Mouse (Mus musculus) heart, adult 9 months (tissue): ENCODE results near the gene Timp2.
"Not testable (repeated sequence)": the region's sequence is repeated elsewhere in the genome, so short reads cannot be mapped to it uniquely, and the experiment has no call there.

Experiments used
- DNase-seq, 2 experiments: peaks; one replicate each; pipeline ENCODE4 v3.0.0; 2022; ENCODE audit warnings: low spot score in 2 of 2

The Timp2 gene

DNA sequence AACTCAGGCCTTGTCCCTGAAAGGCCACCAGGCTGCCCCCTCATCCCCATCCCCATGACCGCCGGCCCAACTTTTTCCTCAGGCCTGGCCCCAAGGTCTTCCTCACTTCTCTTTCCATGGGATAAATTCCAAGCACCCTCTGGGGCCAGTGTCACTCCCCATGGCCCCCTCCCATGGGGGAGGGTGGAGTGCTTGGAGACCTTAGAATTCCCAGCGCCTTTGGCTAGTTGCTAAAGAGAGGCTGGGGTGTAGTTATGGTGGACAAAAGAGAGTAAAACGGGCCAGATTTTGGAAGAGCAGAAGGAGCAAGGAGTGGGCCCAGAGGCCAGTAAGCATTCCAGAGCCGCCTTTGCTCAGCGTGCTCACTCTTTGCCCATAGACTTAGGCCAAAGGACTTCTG is at the start of gene Timp2:
Timp2 (minus strand) TSS at position 101 of the 400 bp plus-strand sequence.
- DNase-seq = no peak

DNA sequence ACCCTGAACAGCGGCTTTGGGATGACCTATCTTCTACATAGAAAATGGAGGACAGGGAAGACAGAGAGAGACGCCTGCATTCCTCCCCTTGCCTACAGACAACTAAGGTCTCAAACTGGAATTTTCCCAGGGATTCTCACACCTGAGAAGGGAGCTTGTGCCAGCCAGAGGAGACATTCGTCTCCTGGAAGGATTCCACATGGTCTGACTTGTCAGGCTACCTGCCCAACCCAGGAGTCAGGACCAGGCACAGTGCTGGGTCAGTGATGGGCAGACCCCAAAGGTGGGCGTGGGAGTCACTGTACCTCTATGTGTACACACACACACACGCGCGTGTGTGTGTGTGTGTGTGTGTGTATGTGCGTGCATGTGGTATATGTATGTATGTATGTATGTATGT is 49.8 kb upstream of the Timp2 start:
- DNase-seq = no peak

DNA sequence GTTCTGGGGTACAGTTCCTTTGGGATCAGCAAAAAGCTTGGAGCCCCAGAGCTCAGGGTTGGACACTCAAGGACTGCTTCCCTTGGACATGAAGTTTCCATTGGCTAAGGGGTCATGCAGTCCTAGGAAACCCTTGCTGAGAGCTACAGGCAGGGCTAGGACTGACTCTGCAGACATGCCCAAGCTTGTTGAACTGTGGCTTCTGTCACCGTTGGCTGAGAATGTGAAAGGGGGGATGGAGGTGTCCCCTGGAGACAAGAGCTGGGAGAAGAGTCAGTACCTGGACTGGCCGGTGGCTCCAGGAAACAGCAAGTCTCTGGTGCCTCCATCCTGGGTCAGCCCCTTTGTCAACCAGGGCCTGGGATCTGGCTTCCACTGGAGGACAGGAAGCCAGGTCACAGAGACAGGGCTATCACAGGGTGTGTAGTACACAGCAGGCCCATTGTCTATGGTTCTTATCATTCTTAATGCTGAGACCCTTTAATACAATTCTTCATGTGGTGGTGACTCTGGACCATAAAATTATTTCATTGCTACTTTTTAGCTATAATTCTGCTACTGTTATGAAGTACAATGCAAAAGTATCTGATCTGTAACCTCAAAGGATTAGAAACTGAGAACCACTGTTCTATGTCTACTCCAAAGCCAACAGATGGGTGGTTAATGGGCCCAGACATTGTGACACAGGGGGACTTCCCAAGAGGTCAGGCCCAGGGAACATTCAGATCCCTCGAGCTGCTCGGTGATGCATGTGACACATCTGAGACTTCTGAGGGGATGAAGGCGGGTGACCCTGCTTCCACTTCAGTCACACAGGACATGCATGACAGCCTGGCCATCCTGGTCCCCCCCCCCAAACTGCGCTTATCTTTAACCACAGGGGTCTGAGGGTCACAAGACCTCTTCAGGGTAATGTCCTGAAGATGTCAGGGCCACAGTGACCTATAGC is 48.7 kb upstream of the Timp2 start:
- no peak for DNase-seq

DNA sequence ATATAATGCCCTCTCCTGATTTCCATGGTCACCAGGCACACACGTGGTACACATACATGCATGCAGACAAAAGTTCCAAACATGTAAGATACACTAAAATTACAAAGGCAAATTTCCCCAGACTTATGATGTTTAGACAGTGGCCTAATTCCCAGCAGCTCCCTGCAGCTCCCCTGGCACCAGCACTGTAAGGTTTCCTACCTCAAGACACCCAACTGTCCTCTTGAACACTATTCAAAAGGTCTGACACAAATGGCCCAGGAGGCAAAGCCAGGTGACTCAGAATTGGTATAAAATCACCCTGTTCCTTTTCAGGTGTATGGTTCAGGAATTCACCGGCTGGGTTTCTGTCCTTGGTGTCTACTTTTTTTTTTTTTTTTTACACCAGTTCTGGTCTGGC is 47.6 kb upstream of the Timp2 start:
- no peak for DNase-seq

DNA sequence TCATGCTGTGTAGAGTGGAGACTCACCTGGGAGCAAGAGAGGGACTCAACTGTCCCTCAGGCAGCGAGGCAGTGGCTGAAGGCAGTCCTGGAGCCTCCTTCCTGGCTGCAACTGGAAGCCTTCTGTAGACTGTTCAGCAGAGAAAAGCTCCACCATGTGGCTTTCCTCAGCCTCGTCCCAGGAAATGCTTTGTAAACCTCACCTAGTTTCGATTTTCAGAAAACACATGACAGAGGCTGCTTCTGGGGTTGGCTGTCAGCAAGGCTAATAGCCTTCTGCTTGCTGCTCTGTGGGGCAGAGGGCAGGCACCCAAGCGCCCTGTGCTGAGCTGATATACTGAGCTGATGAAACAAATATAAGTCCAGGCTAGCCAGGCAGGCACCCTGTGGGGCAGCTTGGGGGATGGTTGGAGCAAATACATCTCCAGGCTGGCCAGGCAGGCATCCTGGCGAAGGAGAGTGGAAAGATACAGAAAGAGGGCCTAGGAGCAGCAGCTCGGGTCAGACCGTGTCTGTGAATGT is 46.3 kb upstream of the Timp2 start, which contains the start of gene Lgals3bp:
Lgals3bp (minus strand) TSS at position 333 of the 521 bp plus-strand sequence.
- peak; percentile 81 to 85 for DNase-seq

DNA sequence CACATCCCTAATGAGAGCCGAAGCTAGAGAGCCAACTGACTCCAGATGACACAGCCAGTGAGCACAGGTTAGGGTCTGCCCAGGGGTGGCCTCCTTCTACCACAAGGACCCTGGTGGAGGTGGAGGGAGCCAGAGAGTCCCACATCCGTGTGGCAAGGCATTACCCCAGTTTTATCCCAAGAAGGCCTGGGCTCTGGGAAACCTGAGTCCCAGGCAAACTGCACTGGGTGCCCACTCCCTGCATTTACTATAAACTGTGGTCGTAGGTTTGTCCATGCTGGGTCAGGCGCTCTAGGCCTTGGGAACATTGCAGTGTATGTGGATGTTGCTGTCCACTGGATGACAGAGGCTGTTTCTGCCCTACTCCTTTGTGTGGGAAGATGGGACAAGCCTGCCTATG is 45.7 kb upstream of the Timp2 start:
- no peak for DNase-seq

DNA sequence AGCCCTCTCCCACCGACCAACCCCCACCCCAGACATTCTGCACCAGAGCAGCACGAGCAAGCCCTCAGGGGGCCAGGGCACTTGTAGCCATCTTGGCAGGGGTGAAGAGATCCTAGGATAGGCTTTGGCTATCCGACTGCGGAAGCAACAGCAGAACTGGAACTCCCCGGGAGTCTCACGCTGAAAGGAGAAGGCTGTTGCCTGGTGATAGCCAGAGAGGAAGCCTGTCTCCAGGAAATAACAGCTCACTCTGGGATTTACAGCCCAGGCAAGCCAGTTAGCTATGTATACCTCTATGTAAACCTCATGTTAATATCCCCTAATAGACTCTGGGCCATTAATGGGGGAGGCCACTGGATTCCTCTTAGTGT is 45.0 kb upstream of the Timp2 start:
- DNase-seq = peak; percentile 50 to 79

DNA sequence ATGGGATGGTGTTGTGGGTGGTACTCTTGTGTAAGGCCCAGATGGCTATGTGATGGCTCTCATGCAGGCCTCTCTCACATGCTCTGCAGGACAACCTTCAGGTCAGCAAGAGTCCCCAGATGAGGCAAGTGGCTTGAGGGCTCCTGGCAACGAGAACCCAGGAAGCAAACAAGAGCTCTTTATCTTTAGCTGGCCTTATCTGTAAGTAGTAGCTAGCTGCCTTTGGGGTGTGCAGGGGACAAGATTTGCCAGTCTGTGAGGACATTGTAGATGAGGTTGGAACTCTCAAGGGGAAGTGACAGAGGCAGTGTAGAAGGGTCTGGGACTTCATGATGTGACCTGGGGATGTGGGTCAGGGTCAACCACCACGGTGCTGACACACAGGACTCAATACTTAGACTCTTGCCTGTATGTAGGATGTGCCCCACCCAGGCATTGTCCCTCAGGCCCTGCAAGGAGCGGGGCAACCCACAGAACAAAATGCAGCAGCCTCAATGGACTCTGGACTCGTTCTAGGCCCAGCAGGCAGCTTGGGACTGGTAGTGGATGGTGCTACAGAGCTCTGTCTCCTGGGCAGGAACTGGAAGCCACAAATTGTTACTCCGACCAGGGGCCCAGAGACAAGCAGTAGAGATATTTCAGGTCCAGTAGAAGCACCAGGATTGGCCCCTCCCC is 44.5 kb upstream of the Timp2 start:
- DNase-seq = no peak

DNA sequence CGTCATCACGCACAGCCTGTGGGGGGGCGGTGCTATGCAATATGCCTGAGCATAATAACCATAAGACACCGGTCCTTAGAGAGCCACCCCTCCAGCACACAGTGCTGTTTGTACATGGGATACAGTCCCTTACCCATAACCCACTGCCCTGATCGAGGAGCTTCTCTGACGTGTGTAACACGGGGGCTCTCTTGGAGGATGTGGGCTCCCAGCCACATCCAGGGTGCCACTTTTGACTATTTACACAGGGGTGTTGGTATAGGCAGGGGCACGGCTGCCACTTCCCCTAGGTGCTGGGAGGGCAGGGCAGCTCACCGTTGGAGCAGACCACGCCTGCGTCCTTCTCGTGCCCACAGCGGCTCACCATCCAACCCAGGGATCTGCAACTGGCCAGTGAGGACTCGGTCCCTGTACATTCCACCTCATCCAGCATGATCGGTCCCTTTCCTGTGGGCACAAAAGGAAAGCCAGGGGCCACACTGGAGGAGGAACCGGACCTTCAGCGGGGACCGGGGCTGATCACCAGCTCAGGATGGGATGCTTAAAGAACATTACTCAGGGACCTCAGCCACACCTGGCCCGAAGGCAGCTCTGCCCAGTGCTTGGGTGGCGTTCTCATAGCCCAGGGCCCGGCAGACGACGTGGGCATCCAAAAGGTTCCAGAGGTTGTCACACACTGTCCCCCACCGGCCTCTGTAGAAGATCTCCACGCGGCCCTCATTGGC is 42.4 kb upstream of the Timp2 start:
- no peak for DNase-seq

DNA sequence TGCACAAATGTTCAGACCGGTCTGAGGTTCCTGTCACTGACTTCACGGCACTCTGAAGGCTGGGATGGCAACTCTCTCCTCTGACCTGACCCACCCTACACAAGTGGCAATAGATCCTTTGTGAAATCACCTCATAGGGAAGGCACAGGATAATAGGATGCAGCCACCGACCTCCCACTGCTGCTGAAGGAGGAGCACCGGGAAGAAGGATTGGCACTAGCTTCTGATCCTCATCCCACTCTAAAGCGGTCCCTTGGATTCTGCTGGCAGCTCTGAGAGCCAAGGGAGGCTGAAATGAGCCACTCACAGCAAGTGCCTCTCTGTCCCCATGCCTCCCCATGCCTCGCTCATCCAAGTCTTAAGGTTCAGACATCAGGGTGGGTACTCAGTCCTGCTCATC is 39.0 kb upstream of the Timp2 start:
- no peak for DNase-seq

DNA sequence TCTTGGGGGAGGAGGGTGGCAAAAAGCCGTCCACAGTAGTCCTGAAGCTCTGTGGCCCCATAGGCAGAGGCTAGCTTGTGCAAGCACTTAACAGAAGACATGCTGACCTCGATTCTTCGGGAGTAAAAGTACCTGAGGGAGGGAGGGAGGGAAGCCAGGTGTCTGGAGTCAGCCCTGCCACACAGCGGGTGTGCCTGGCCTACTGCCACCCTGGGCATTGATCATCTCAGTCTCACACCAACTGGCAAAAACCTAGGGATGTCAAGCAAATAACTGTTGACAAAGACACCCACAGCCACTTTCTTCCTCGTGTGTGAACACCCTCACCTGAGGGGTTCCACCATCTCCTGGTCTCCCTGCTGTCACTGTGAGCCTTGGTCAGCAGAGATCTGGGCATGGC is 38.5 kb upstream of the Timp2 start:
- DNase-seq = no peak

DNA sequence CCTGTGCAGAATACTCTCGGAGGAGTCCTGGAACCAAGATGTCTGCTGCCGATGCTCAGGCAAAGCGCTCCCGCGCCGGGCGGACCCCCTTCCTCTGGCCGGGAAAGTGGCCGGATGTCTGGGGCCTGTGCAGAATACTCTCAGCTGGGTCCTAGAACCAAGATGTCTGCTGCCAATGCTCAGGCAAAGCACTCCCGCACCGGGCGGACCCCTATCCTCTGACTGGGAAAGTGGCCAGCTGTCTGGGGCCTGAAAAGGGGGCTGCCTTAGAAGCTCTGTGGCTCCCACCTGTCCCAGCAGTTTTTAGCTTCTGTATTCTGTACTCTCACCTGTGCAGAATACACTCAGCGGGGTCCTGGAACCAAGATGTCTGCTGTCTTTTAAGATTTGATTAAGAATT is 32.3 kb upstream of the Timp2 start:
- not testable (repeated sequence) for DNase-seq

DNA sequence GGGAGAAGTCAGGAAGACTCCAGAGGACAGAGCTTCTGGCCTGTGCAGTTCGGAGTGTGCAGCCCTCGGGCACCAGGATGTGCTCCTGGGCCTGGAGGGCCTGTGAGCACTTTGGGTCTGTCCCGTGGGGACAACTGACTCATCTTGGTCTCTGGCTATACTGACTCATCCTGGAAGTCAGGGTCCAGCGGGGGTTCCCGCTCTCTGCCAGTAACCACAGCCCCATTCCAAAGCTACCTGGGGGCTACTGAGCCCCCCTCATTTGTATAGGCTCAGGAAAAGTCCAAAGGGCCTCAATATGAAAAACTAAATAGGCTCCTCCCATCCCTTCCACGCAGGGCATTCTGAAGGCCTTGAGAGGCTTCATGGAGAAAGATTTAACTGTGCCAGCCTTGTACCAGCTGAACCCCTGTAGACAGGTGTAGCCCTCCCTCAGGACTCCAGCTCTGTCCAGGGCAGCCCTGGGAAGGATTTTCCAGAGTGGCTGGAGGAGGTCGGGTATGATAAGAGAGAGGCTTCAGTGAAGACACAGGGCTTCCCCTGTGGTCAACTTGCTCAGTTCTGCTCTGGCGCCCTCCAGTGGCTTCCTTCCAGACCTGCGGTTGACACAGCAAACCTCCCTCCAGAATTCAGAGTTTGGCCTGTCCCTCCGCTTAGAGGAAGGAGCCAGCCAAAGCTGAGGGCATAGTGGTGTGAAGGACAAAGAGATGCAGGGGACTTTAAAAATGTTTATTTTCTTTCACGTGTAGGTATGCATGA is 23.9 kb upstream of the Timp2 start:
- DNase-seq = peak; percentile 71 to 86

DNA sequence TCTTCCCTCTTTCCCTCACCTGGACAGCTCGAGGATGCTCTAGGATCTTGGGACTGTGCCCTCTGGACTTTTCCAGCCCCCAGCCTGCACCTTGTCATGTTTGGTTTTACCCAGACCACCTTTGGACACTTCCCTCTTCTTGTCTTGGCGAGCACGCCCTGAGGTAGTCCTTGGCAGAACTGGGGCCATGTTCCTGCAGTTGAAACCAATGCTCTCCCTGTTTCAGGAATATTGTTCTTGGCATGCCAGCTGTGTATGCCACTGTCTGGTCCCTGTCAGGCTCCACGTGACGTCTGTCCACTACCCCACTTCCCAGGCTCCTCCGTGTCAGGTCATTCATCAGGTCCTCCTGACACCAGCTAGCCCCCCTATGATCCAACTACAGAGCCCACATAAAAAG is 23.1 kb upstream of the Timp2 start:
- DNase-seq = no peak

DNA sequence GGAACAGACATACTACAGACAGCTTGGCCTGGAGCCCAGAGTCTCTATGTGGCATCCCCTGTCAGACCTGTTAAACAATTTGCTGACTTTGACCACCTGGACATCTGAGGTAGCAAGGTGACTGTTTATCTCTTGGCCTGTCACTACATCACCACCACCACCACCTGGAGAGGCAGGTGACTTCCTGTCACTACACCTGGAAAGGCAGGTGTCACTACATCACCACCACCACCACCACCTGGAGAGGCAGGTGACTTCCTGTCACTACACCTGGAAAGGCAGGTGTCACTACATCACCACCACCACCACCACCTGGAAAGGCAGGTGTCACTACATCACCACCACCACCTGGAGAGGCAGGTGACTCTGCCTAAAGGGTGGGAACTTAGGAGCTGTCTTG is 20.8 kb upstream of the Timp2 start:
- not testable (repeated sequence) for DNase-seq

DNA sequence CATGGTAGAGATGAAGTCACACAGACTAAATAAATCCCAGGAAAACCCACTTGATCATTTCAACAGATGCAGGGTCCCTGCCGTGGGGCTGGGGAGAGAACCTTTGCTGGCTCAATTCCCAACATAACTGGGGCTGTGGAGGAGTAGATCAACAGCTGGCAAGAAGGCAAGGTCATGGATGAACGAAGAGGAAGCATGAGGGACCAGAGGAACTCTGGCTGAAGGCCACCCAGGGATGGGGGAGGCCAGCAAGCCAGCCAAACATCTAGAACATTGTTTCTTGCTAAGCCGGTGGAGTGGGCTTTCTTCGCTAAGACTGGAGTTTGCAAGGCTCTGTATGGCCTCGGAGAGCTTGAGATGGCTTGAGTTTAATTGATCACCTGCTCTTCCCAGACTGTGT is 20.3 kb upstream of the Timp2 start:
- no peak for DNase-seq

DNA sequence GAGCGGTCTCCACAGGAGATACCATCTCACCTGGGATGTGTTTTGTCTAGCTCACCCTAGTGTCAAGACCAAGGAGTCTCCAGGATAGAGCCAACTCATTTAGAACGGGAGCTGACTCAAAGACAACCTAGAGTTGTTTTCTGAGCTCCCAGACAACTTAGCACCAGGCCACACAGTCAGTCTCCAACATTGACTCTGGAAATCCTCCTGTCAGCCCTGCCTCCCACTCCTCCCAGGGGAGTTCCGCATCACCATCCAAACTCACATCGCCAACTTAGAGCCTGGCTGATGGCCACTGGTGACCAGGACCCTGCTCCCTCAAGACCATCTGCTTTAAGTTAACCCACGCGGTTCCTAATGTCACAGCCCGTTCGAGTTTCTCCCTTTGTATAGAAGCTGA is 19.9 kb upstream of the Timp2 start:
- DNase-seq = no peak

DNA sequence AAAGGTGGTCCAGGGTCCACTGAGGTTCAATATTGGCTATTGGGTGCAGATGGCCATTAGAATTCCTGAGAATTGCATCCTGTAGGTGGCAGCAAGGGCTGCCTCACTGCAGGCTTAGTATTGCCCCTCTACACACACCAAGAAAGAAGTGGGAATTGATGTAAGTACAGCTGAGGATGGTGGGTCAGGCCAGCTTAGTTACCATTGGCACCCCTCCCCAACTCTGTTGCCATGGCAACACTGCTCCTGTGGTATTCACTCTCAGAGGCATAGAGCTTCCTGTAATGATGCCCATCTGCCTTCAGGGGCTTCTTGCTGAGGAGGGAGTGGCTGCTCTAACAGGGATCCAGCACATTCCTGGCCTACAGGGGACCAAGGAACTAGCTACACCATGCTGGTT is 19.5 kb upstream of the Timp2 start:
- no peak for DNase-seq

DNA sequence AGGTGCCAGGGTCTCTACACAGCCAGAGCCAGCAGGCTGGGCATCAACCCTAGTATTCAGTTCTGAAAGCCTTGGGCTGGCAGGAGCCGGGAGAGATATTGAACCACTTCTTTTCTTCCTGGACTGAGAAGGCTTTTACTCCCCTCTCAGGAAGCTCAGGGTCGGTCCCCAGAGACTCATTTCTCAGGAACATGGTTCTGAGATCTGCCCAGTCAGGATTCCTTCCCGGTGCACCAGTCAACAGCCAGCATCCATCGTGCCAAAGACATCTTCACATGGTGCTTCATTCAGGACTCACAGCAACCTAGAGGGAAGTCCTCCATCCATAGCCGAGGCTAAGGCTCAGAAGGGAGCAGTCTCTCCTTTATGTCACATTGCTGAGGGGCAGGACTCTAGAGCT is 19.0 kb upstream of the Timp2 start:
- DNase-seq = no peak

DNA sequence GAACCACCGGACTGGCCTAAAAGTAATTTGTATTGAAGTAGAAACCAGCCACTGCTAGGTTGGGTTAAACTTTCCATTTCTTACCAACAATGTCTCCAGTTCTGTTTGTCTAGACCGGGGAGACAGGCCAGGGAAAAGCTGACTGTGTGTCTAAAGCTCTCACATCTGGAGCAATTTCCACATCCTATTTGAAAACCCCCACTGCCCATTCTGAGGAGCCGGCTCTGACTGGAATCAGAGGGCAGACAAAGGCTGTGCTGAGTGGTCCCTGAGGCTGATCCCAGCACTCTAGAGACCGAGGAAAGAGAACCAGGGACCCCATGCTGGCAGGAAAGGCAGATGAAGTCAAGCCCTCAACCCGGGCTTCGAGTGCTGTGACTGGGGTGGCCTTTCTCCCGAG is 17.1 kb upstream of the Timp2 start:
- DNase-seq = no peak

DNA sequence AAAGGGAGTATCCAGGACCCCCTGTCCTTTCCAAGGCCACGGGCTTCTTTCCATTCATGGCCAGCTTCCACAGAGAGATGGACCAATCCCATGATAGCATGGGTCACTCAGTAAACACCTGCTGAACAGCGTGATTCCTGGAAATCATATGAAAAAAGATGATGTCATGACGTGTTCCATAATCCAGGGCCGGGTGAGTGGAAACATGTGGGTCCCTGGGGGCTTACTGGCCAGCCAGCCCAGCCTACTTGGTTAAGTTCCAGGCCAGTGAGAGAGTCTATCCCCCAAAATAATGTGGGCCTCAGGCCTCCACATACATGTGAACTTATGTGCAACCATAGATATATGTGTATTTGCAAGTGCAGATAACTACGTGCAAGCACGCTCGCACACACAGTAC is 16.3 kb upstream of the Timp2 start:
- DNase-seq = no peak

DNA sequence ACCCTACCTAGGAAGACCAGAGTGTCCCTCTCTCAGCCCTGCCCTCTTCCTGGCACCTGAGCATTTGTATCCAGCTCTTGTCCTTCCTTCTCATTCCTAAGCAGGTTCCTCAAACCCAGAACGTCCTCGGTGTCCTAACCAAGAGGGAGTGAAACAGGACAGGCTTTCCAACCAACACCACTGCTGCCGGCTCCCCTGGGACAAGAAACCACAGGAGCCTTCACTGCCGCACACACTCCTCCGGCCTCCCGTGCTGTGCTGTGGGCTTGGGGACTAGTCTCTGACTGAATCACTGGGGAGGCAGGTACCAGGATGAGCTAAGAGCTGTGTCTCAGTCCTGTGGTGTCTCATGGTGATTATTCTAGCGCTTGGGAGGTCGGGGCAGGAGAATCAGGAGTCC is 14.1 kb upstream of the Timp2 start:
- no peak for DNase-seq
